Mouse (Mus musculus) kidney, postnatal 0 days (tissue): Measurements from ENCODE around the gene Tubgcp6. TPM values are rescaled to one million over a fixed set of nuclear protein-coding genes. Genes with fewer than 3 reads are reported as not detected.
A peak's percentile ranks its signal among the peaks of the same experiment; 100 is the strongest.

Experiments used
- ATAC-seq: fragments of 200-750 bp; cut with Nextera tagmentation; replicated peaks from 2 replicates; pipeline ENCODE4 v1.8.0; 2017; ENCODE audit warnings: low read depth, moderate number of reproducible peaks, moderate TSS enrichment, moderate library complexity; ENCODE audit not compliant: low FRiP score
- DNase-seq: peaks from one replicate; pipeline ENCODE4 v3.0.0-alpha.2; 2016; ENCODE audit warnings: low spot score
- H3K27ac ChIP-seq: fragments of 300-500 bp; sonication (generic); 2 replicates; pipeline ENCODE4 v1.5.1; 2014; ENCODE audit warnings: mild to moderate bottlenecking
- H3K27me3 ChIP-seq: fragments of 300-500 bp; sonication (generic); 2 replicates; pipeline ENCODE4 v1.6.1; 2014; ENCODE audit warnings: low read length, mixed read lengths; ENCODE audit not compliant: insufficient read depth
- H3K36me3 ChIP-seq: fragments of 300-500 bp; sonication (generic); 2 replicates; pipeline ENCODE4 v1.6.1; 2014; ENCODE audit warnings: low read length, mixed read lengths; ENCODE audit not compliant: insufficient read depth
- H3K4me1 ChIP-seq: fragments of 300-500 bp; sonication (generic); replicated peaks from 2 replicates; pipeline ENCODE4 v1.6.1; 2014; ENCODE audit warnings: antibody characterized with exemption, low read length, mixed read lengths; ENCODE audit not compliant: insufficient read depth
- H3K4me2 ChIP-seq: fragments of 300-500 bp; sonication (generic); 2 replicates; pipeline ENCODE4 v1.6.1; 2014; ENCODE audit warnings: mild to moderate bottlenecking, low read length, moderate library complexity, mixed read lengths
- H3K4me3 ChIP-seq: fragments of 300-500 bp; sonication (generic); replicated peaks from 2 replicates; pipeline ENCODE4 v1.5.1; 2014; ENCODE audit warnings: low read depth, low read length
- H3K9ac ChIP-seq: fragments of 300-500 bp; sonication (generic); 2 replicates; pipeline ENCODE4 v1.6.1; 2014; ENCODE audit warnings: low read depth, low read length
- H3K9me3 ChIP-seq: fragments of 300-500 bp; sonication (generic); replicated peaks from 2 replicates; pipeline ENCODE4 v1.6.1; 2016; ENCODE audit warnings: low read length, inconsistent platforms, mixed read lengths
- CTCF ChIP-seq: IDR thresholded peaks from 2 replicates; pipeline ENCODE4 v1.5.1; 2016; ENCODE audit warnings: antibody characterized with exemption, low read depth, mild to moderate bottlenecking, moderate library complexity
- WGBS: fragments of 180-500 bp; shearing (Covaris S2); extraction: QIAGEN DNeasy Blood & Tissue Kit; methylation state at CpG from one replicate; pipeline ENCODE4 v1.1.7; 2014; 5-methylcytosine and 5-hydroxymethylcytosine counted together
- polyA plus RNA-seq: library from polyadenylated mRNA; unstranded; fragments of >200 nt; fragmentation: Nextera tagmentation; extraction: Ambion mirVana; gene quantifications from 2 replicates; pipeline ENCODE4 v1.2.1, GENCODE M21; 2015

The Tubgcp6 gene
- polyA plus RNA-seq, 1 experiment from 2014 or later = 6.6 TPM

GRCm38 (mm10) chr15:89128382-89129350 is 5.8 kb upstream of the Tubgcp6 start, which contains the start of gene Hdac10:
Hdac10 (minus strand) TSS chr15:89128700.
- no peaks in the 10 kb centered on the region for H3K36me3 ChIP-seq
- peak; percentile 86 for ATAC-seq
- peak; percentile 87 for DNase-seq
- peaks cover 13% of the 10 kb centered on the region; the same call in 1 of the 2 replicates for H3K4me1 ChIP-seq
- H3K27ac ChIP-seq = peak within 1 kb of the TSS; percentile 82
- peak within 1 kb of the TSS; percentile 81 for H3K4me2 ChIP-seq
- peak within 1 kb of the TSS; percentile 57 for H3K4me3 ChIP-seq
- no peaks in the 10 kb centered on the region for H3K27me3 ChIP-seq
- H3K9me3 ChIP-seq = no peaks in the 10 kb centered on the region
- WGBS = 3% methylated on average over 36 of the region's 36 CpGs
- peak; percentile 91 for TF ChIP-seq CTCF
- peak within 1 kb of the TSS; percentile 67 for H3K9ac ChIP-seq

- H3K4me2 ChIP-seq = peak overlapping the region; percentile 81
- peak overlapping the region; percentile 67 for H3K9ac ChIP-seq
- no peak overlapping the region for H3K27ac ChIP-seq
- peak overlapping the region; percentile 57; the same call in 1 of the 2 replicates for H3K4me3 ChIP-seq
- no peaks in the 10 kb centered on the region for H3K27me3 ChIP-seq
- no peak for DNase-seq
- no peak for ATAC-seq
- H3K9me3 ChIP-seq = no peaks in the 10 kb centered on the region
- H3K36me3 ChIP-seq = no peaks in the 10 kb centered on the region
- no peak for TF ChIP-seq CTCF
- WGBS = 72% methylated on average over 8 of the region's 8 CpGs
- peaks cover 16% of the 10 kb centered on the region; the same call in 1 of the 2 replicates for H3K4me1 ChIP-seq
Observed at GRCm38 (mm10) chr15:89127364-89127940, 4.5 kb upstream of the Tubgcp6 start.

GRCm38 (mm10) chr15:89126622-89127021 is 3.7 kb upstream of the Tubgcp6 start:
- H3K27ac ChIP-seq = no peak overlapping the region
- no peak overlapping the region for H3K9ac ChIP-seq
- no peaks in the 10 kb centered on the region for H3K36me3 ChIP-seq
- H3K9me3 ChIP-seq = no peaks in the 10 kb centered on the region
- no peak for TF ChIP-seq CTCF
- peaks cover 25% of the 10 kb centered on the region for H3K4me1 ChIP-seq
- WGBS = 87% methylated on average over 8 of the region's 8 CpGs
- H3K4me3 ChIP-seq = no peak overlapping the region
- DNase-seq (no peak), ATAC-seq (no peak)
- H3K4me2 ChIP-seq = no peak overlapping the region
- no peaks in the 10 kb centered on the region for H3K27me3 ChIP-seq

- peaks cover 31% of the 10 kb centered on the region for H3K4me1 ChIP-seq
- H3K4me2 ChIP-seq = no peak overlapping the region
- H3K9ac ChIP-seq = no peak overlapping the region
- no peak overlapping the region for H3K4me3 ChIP-seq
- H3K9me3 ChIP-seq = no peaks in the 10 kb centered on the region
- no peaks in the 10 kb centered on the region for H3K27me3 ChIP-seq
- no peak for TF ChIP-seq CTCF
- ATAC-seq = no peak
- no peak overlapping the region for H3K27ac ChIP-seq
- H3K36me3 ChIP-seq = no peaks in the 10 kb centered on the region
- DNase-seq = no peak
- WGBS = 96% methylated on average over 9 of the region's 9 CpGs
Observed at GRCm38 (mm10) chr15:89125351-89125750, 2.4 kb upstream of the Tubgcp6 start.

GRCm38 (mm10) chr15:89124312-89124711 is 1.4 kb upstream of the Tubgcp6 start:
- H3K9me3 ChIP-seq = no peaks in the 10 kb centered on the region
- ATAC-seq (no peak), DNase-seq (no peak)
- H3K27ac ChIP-seq = no peak overlapping the region
- no peak overlapping the region for H3K4me3 ChIP-seq
- no peaks in the 10 kb centered on the region for H3K27me3 ChIP-seq
- peaks cover 31% of the 10 kb centered on the region for H3K4me1 ChIP-seq
- H3K4me2 ChIP-seq = no peak overlapping the region
- 94% methylated on average over 3 of the region's 3 CpGs for WGBS
- no peak for TF ChIP-seq CTCF
- H3K9ac ChIP-seq = 0 out of 2 replicates have a peak overlapping the region, but pooled peaks have one; percentile 79
- peaks cover 3% of the 10 kb centered on the region; the same call in 1 of the 2 replicates for H3K36me3 ChIP-seq

GRCm38 (mm10) chr15:89123595-89123994 is 683 bp upstream of the Tubgcp6 start:
- WGBS = 24% methylated on average over 11 of the region's 11 CpGs
- DNase-seq (peak; percentile 75), ATAC-seq (no peak)
- Histone ChIP-seq H3K4me3 (peak overlapping the region; percentile 79), H3K27ac (peak overlapping the region; percentile 78), H3K4me1 (peaks cover 27% of the 10 kb centered on the region), H3K9ac (peak overlapping the region; percentile 79), H3K27me3 (no peaks in the 10 kb centered on the region), H3K4me2 (peak overlapping the region; percentile 71), H3K9me3 (no peaks in the 10 kb centered on the region), H3K36me3 (peaks cover 3% of the 10 kb centered on the region; the same call in 1 of the 2 replicates)
- TF ChIP-seq CTCF = peak; percentile 64
